25 mouse cellular contexts compared by ENCODE assay signal in the genomic region with DNA sequence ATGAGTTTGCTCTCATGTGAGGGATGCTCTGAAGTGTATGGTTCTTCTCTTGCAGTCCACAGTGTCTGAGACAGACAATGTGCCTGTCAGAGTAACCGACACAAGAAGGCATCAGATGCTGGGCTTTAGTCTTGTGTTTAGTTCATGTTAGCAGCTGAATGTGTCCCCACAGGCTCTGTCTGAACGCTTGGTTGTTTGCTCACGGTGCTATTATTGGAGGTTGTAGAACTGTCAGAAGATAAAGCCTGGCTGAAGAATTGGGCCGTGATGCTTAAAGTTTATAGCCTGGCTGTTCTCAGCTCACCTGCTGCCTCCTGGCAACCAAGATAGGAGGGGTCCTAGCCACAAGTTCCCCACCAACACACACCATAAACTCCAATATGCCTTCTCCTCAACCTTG.
"Had no signal": no experiment of that assay in that cellular context is flagged by ENCODE, and none has a peak within 500 bp of the region (broad histone marks: within the 10 kb centered on the region; RNA-seq: fewer than 3 reads in every experiment).

No protein-coding gene starts in this region.

- H3K4me1 ChIP-seq: intestine, embryonic 15.5 days; limb, embryonic 10.5 days; liver, embryonic 13.5 days; liver, embryonic 15.5 days had no signal

- H3K36me3 ChIP-seq: hindbrain, embryonic 10.5 days; hindbrain, embryonic 12.5 days; intestine, embryonic 15.5 days; limb, embryonic 10.5 days; limb, embryonic 12.5 days; liver, embryonic 13.5 days; liver, embryonic 15.5 days had no signal

- H3K27me3 ChIP-seq: hindbrain, embryonic 12.5 days; intestine, embryonic 15.5 days; limb, embryonic 12.5 days; liver, embryonic 13.5 days; liver, embryonic 15.5 days had no signal

- H3K4me3 ChIP-seq: gastrocnemius, adult 2 months; hindbrain, embryonic 10.5 days; hindbrain, embryonic 12.5 days; intestine, embryonic 15.5 days; layer of hippocampus, adult 2 months; left cerebral cortex, adult 2 months; limb, embryonic 10.5 days; limb, embryonic 12.5 days; liver, embryonic 13.5 days; liver, embryonic 15.5 days had no signal

- H3K27ac ChIP-seq: gastrocnemius, adult 2 months; hindbrain, embryonic 12.5 days; hindbrain, embryonic 14.5 days; intestine, embryonic 15.5 days; layer of hippocampus, adult 2 months; left cerebral cortex, adult 2 months; limb, embryonic 10.5 days; limb, embryonic 12.5 days; liver, embryonic 13.5 days; liver, embryonic 15.5 days had no signal

- DNase-seq: gastrocnemius, adult 2 months; gastrocnemius, postnatal 10 days; gastrocnemius, postnatal 25 days; kidney, adult 18-20 months; kidney, adult 8-10 months; kidney, postnatal 10 days; kidney, postnatal 25 days; kidney, postnatal 4 days; liver; liver, embryonic 13.5 days had no signal

- H3K4me2 ChIP-seq: heart, embryonic 11.5 days; hindbrain, embryonic 12.5 days; hindbrain, embryonic 14.5 days; intestine, embryonic 15.5 days; limb, embryonic 12.5 days; liver, embryonic 11.5 days; liver, embryonic 13.5 days; liver, embryonic 15.5 days had no signal

- H3K9me3 ChIP-seq: hindbrain, embryonic 10.5 days; hindbrain, embryonic 12.5 days; intestine, embryonic 15.5 days; limb, embryonic 10.5 days; liver, embryonic 13.5 days; liver, embryonic 15.5 days had no signal

- H3K9ac ChIP-seq: hindbrain, embryonic 12.5 days; hindbrain, embryonic 14.5 days; intestine, embryonic 15.5 days; limb, embryonic 12.5 days; liver, embryonic 13.5 days; liver, embryonic 15.5 days had no signal

- ATAC-seq: forebrain, embryonic 16.5 days; hindbrain, embryonic 16.5 days; inflammation-experienced regulatory T-cells, adult 6 months; intestine, embryonic 15.5 days; intestine, postnatal 0 days had no signal
